Mouse (Mus musculus): Measurements from ENCODE around the gene Pigyl.

- TF ChIP-seq EP300 (IDR thresholded peaks at IDR 0.05; ENCODE audit: low read depth), result no peak
- no peak for TF ChIP-seq CTCF (IDR thresholded peaks at IDR 0.05; ENCODE audit: low read depth)
These were observed 9.3 kb downstream of the Pigyl start for GRCm38 (mm10) chr9:22165964-22166363.
